ENCODE assay signal across 8 mouse cellular contexts in genomic region chr10:58675533-58675932, GRCm38 (mm10). TPM values are rescaled to one million over a fixed set of nuclear protein-coding genes. Genes with fewer than 3 reads are reported as not detected.
DNase-seq lines count a peak whose midpoint lies in the region; ATAC-seq and TF ChIP-seq lines count a peak whose summit lies in the region.

Edar (minus strand) TSS chr10:58675654.

- H3K4me3 ChIP-seq in CH12.LX (replicated peaks in 1 of 3; ENCODE audit: low read depth in 2 of 3, low read length in 2 of 3, poor library complexity in 1 of 3), result no peak within 1 kb of the TSS
- peak within 1 kb of the TSS; percentile 29 for H3K4me3 ChIP-seq in forebrain, embryonic 15.5 days
- peak within 1 kb of the TSS; percentile 28; the same call in 1 of the 2 replicates for H3K4me3 ChIP-seq in liver, postnatal 0 days (ENCODE audit: low read depth, low read length)
- peak within 1 kb of the TSS; percentile 28 for H3K4me3 ChIP-seq in neural tube, embryonic 15.5 days (replicated peaks)

- no peaks in the 10 kb centered on the region for H3K79me2 ChIP-seq in CH12.LX (replicated peaks; ENCODE audit: control insufficient read depth, extremely low read depth, insufficient read depth, poor library complexity, severe bottlenecking)

- TF ChIP-seq EP300 in CH12.LX (IDR thresholded peaks at IDR 0.05; ENCODE audit: low read length), result no peak
- no peak for TF ChIP-seq EP300 in liver, postnatal 0 days (IDR thresholded peaks at IDR 0.05; ENCODE audit: low read depth)

- peak; percentile 36; the same call in 1 of the 2 replicates for ATAC-seq in forebrain, embryonic 15.5 days (replicated peaks)
- peak; percentile 49; the same call in 1 of the 2 replicates for ATAC-seq in liver, postnatal 0 days
- no peak; the same call in 1 of the 2 replicates for ATAC-seq in neural tube, embryonic 15.5 days (ENCODE audit: low FRiP score)

- peaks cover 12% of the 10 kb centered on the region for H3K27me3 ChIP-seq in CH12.LX (replicated peaks)
- H3K27me3 ChIP-seq in forebrain, embryonic 15.5 days, result peaks cover 17% of the 10 kb centered on the region
- H3K27me3 ChIP-seq in liver, postnatal 0 days (ENCODE audit: insufficient read depth, low read length), result 0 out of 2 replicates have a peak, but pooled peaks cover 6% of the 10 kb centered on the region
- H3K27me3 ChIP-seq in neural tube, embryonic 15.5 days (replicated peaks), result peaks cover 5% of the 10 kb centered on the region; the same call in 1 of the 2 replicates

- TF ChIP-seq RAD21 in CH12.LX (IDR thresholded peaks at IDR 0.05; ENCODE audit: low read depth, low read length), result peak; percentile 35

- H3K4me2 ChIP-seq in CH12.LX (ENCODE audit: insufficient read depth, low read depth, poor library complexity, severe bottlenecking), result no peak within 1 kb of the TSS
- peak within 1 kb of the TSS; percentile 44 for H3K4me2 ChIP-seq in forebrain, embryonic 15.5 days (replicated peaks)
- H3K4me2 ChIP-seq in liver, postnatal 0 days (ENCODE audit: low read depth, low read length), result peak within 1 kb of the TSS; percentile 68
- peak within 1 kb of the TSS; percentile 54 for H3K4me2 ChIP-seq in neural tube, embryonic 15.5 days

- H3K9me3 ChIP-seq in CH12.LX (replicated peaks; ENCODE audit: low read length), result no peaks in the 10 kb centered on the region
- H3K9me3 ChIP-seq in forebrain, embryonic 15.5 days, result no peaks in the 10 kb centered on the region
- H3K9me3 ChIP-seq in liver, postnatal 0 days (ENCODE audit: low read length), result no peaks in the 10 kb centered on the region
- no peaks in the 10 kb centered on the region for H3K9me3 ChIP-seq in neural tube, embryonic 15.5 days (replicated peaks)

- no peak within 1 kb of the TSS for H3K9ac ChIP-seq in CH12.LX (ENCODE audit: insufficient read depth, low read depth)
- H3K9ac ChIP-seq in forebrain, embryonic 15.5 days (replicated peaks), result no peak within 1 kb of the TSS
- H3K9ac ChIP-seq in liver, postnatal 0 days (replicated peaks), result peak within 1 kb of the TSS; percentile 30; the same call in 1 of the 2 replicates
- H3K9ac ChIP-seq in neural tube, embryonic 15.5 days (replicated peaks), result no peak within 1 kb of the TSS

- intact Hi-C loops in heart, postnatal 25 days (cut with DNase I), result loop anchor here (2.0 to 5.0 kb wide), 2 partner anchors 49 to 118 kb away; no protein-coding TSS in a partner anchor

- 3% methylated on average over 20 of the region's 20 CpGs for WGBS in forebrain, embryonic 15.5 days
- 3% methylated on average over 20 of the region's 20 CpGs for WGBS in liver, postnatal 0 days (ENCODE audit: insufficient replicate concordance)
- WGBS in neural tube, embryonic 15.5 days, result 1% methylated on average over 20 of the region's 20 CpGs

- H3K27ac ChIP-seq in CH12.LX (ENCODE audit: insufficient read depth, low read depth), result no peak within 1 kb of the TSS
- no peak within 1 kb of the TSS for H3K27ac ChIP-seq in forebrain, embryonic 15.5 days (replicated peaks)
- no peak within 1 kb of the TSS for H3K27ac ChIP-seq in liver, postnatal 0 days (ENCODE audit: low read depth)
- H3K27ac ChIP-seq in neural tube, embryonic 15.5 days (replicated peaks), result no peak within 1 kb of the TSS

- H3K4me1 ChIP-seq in CH12.LX (ENCODE audit: control insufficient read depth in 1 of 2, insufficient read depth in 2 of 2), result peaks cover 7 to 21% of the 10 kb centered on the region in 2 experiments
- H3K4me1 ChIP-seq in forebrain, embryonic 15.5 days, result peaks cover 20% of the 10 kb centered on the region
- 0 out of 2 replicates have a peak, but pooled peaks cover 4% of the 10 kb centered on the region for H3K4me1 ChIP-seq in liver, postnatal 0 days (ENCODE audit: insufficient read depth)
- peaks cover 22% of the 10 kb centered on the region for H3K4me1 ChIP-seq in neural tube, embryonic 15.5 days

- H3K36me3 ChIP-seq in CH12.LX (replicated peaks in 1 of 2; ENCODE audit: control insufficient read depth in 1 of 2, insufficient read depth in 1 of 2, low read length in 1 of 2), result no peaks in the 10 kb centered on the region
- no peaks in the 10 kb centered on the region for H3K36me3 ChIP-seq in forebrain, embryonic 15.5 days
- no peaks in the 10 kb centered on the region for H3K36me3 ChIP-seq in liver, postnatal 0 days (replicated peaks; ENCODE audit: insufficient read depth, low read length)
- H3K36me3 ChIP-seq in neural tube, embryonic 15.5 days, result no peaks in the 10 kb centered on the region

- in situ Hi-C loops in CH12.LX (cut with MboI; ENCODE audit: low pct_ligation_motif_present, low pct_unique_long_range_greater_than_20kb, low sequenced_read_pairs), result no loop called here

- no peak for TF ChIP-seq POLR2A in CH12.LX (IDR thresholded peaks at IDR 0.05; ENCODE audit: low read depth, low read length)

- TF ChIP-seq CTCF in CH12.LX (conservative IDR thresholded peaks at IDR 0.05 in 1 of 2, IDR thresholded peaks at IDR 0.05 in 1 of 2; ENCODE audit: low read depth in 2 of 2, low read length in 2 of 2), result peak; percentile 44 to 71
- TF ChIP-seq CTCF in liver, postnatal 0 days (IDR thresholded peaks at IDR 0.05; ENCODE audit: low read depth), result peak; percentile 83

- DNase-seq in CH12.LX (ENCODE audit: extremely low read depth), result peak; percentile 21
- DNase-seq in cerebellum, adult 11-12 months, result peak; percentile 40
- peak; percentile 30 for DNase-seq in heart, postnatal 25 days (ENCODE audit: low spot score)
- DNase-seq in layer of hippocampus, adult 11-12 months (ENCODE audit: low spot score), result peak; percentile 73
- peak; percentile 78 for DNase-seq in liver, postnatal 0 days
- DNase-seq in testis, postnatal 14 days (ENCODE audit: low spot score), result peak; percentile 82

- dilution Hi-C loops in CH12.LX (cut with MboI; ENCODE audit: extremely low pct_ligation_motif_present, extremely low pct_unique_long_range_greater_than_20kb, low sequenced_read_pairs), result no loop called here

TF ChIP-seq in CH12.LX, 34 proteins besides CTCF, POLR2A, EP300 and RAD21:
- peak; percentile 49 for TF ChIP-seq SMC3 (IDR thresholded peaks at IDR 0.05; ENCODE audit: low read depth, low read length)
- TF ChIP-seq SIN3A (IDR thresholded peaks at IDR 0.05; ENCODE audit: low read length), result no peak
- no peak for TF ChIP-seq CHD1 (IDR thresholded peaks at IDR 0.05; ENCODE audit: low read depth, low read length)
TF ChIP-seq in CH12.LX: peak in this region for 1.

RNA-seq across cellular contexts. Expression of gene Edar, which starts in this region (rescaled TPM):
- total RNA-seq in CH12.LX (2012; rRNA removed), result not detected in 2 replicates
- total RNA-seq in CH12.LX (2014; rRNA removed), result not detected in 2 replicates
- polyA plus RNA-seq in CH12.LX (2012; ENCODE audit: insufficient read length, low read depth), result not detected in 2 replicates
- polyA plus RNA-seq in forebrain, embryonic 15.5 days (2015; fragmentation: Nextera tagmentation; extraction: Ambion mirVana), result 0.64 and 0.90 TPM in 2 replicates
- under 1 TPM; 0.47 to 0.56 TPM for total RNA-seq in heart, postnatal 25 days (2021)
- 0.04 TPM in 1 of 2 replicates, not detected in the other for polyA plus RNA-seq in liver, postnatal 0 days (2015; fragmentation: Nextera tagmentation; extraction: Ambion mirVana)
- 0.06 and 0.28 TPM in 2 replicates for polyA plus RNA-seq in neural tube, embryonic 15.5 days (2015; fragmentation: Nextera tagmentation; extraction: Ambion mirVana)

Comparison
In these comparisons a context has a peak if more than half of its experiments do, and no peak if none do; other contexts are left out.
1. Peak in DNase-seq in CH12.LX; RNA of the gene not detected or under 1 TPM.
2. Peak in ATAC-seq, H3K4me3 ChIP-seq and H3K4me2 ChIP-seq in forebrain, embryonic 15.5 days; RNA of the gene not detected or under 1 TPM.
3. Peak in DNase-seq in heart, postnatal 25 days; RNA of the gene not detected or under 1 TPM.
4. Peak in DNase-seq, ATAC-seq, H3K4me3 ChIP-seq, H3K9ac ChIP-seq and H3K4me2 ChIP-seq in liver, postnatal 0 days; RNA of the gene not detected or under 1 TPM.
5. DNase-seq: peak in every context shown above with its lines; median percentile 82 in testis, postnatal 14 days; 78 in liver, postnatal 0 days; 73 in layer of hippocampus, adult 11-12 months; 40 in cerebellum, adult 11-12 months; 30 in heart, postnatal 25 days; 21 in CH12.LX.